18 mouse cellular contexts compared by ENCODE assay signal in the genomic region with DNA sequence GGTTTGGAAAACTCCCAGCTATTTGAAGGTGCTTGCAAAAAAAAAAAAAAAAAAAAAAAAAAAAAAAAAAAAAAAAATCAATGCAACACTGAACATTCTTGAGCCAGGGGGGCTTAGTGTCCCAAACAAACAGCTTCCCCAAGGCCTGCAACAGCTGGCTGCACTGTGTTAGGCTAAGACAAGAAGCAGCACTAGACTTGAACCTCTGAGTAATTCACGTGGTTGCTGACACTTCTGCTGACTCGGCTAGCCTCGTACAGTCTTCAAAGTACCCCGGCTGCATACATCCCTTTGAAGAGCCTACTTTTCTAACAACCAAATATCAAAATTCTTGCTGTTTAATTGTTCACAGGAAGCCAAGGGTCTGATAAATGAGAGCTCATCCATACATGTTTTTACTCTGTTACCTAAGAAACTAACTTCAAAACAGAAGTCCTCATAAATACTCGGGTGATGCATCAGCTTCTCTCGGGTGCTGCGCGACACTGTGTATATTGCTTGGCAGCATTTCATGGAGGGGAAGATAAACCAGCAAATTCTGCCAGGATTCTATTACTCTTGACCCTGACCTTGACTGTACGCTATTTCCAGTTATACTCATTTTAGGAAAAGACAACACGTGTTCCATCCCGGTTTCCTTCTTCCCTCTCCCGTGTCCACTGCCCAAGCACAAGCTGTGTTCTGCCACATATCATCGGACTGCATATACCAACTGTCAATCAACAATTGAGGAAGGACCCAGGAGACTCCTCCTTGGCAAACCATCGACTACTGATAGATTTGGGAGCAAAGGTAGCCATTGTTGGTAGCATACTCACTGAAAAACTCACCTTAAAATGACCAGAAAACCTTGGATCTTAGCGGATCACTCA.
DNase-seq lines count a peak whose midpoint lies in the region; ATAC-seq and TF ChIP-seq lines count a peak whose summit lies in the region.
"Had no signal": no experiment of that assay in that cellular context is flagged by ENCODE, and none has a peak within 500 bp of the region (broad histone marks: within the 10 kb centered on the region; RNA-seq: fewer than 3 reads in every experiment).

No protein-coding gene starts in this region.

- 51% methylated on average over 15 of the region's 15 CpGs for WGBS in kidney, embryonic 16.5 days
- WGBS in kidney, adult 2 months, result 39% methylated on average over 15 of the region's 15 CpGs
- whole genome bisulfite sequencing in stomach, embryonic 16.5 days, result 40% methylated on average over 15 of the region's 15 CpGs

- H3K36me3 ChIP-seq in kidney, embryonic 16.5 days (ENCODE audit: insufficient read depth, low read length), result no peaks in the 10 kb centered on the region
- no peaks in the 10 kb centered on the region for H3K36me3 ChIP-seq in kidney, adult 2 months (ENCODE audit: control insufficient read depth, insufficient read depth, low read length)
- H3K36me3 ChIP-seq in stomach, embryonic 16.5 days (ENCODE audit: control insufficient read depth, insufficient read depth, low read length), result no peaks in the 10 kb centered on the region
- H3K36me3 ChIP-seq: embryonic facial prominence, embryonic 12.5 days; heart, embryonic 12.5 days; liver, embryonic 12.5 days had no signal

- no peak for TF ChIP-seq POLR2A in kidney, adult 2 months (IDR thresholded peaks at IDR 0.05; ENCODE audit: low read depth, low read length)

- ATAC-seq in kidney, embryonic 16.5 days (ENCODE audit: low FRiP score, low TSS enrichment), result 0 out of 2 replicates have a peak, but pooled peaks have one; percentile 46
- peak; percentile 86; the same call in 1 of the 2 replicates for ATAC-seq in stomach, embryonic 16.5 days (ENCODE audit: insufficient read depth, low FRiP score)
- ATAC-seq: hindbrain, postnatal 0 days; liver, embryonic 12.5 days had no signal

- no peak overlapping the region for H3K9ac ChIP-seq in kidney, embryonic 16.5 days (replicated peaks; ENCODE audit: low read length)
- H3K9ac ChIP-seq in stomach, embryonic 16.5 days (ENCODE audit: low read length), result no peak overlapping the region
- H3K9ac ChIP-seq: embryonic facial prominence, embryonic 12.5 days; heart, embryonic 12.5 days; liver, embryonic 12.5 days had no signal

- no peaks in the 10 kb centered on the region for H3K4me1 ChIP-seq in kidney, embryonic 16.5 days (ENCODE audit: insufficient read depth, low read length)
- no peaks in the 10 kb centered on the region for H3K4me1 ChIP-seq in kidney, adult 2 months (ENCODE audit: control insufficient read depth, insufficient read depth, low read length)
- H3K4me1 ChIP-seq in stomach, embryonic 16.5 days (ENCODE audit: control insufficient read depth, insufficient read depth, low read length), result no peaks in the 10 kb centered on the region
- H3K4me1 ChIP-seq: heart, embryonic 12.5 days; liver, embryonic 12.5 days had no signal

- H3K27ac ChIP-seq in kidney, embryonic 16.5 days (ENCODE audit: low read length), result no peak overlapping the region
- H3K27ac ChIP-seq in kidney, adult 2 months (ENCODE audit: insufficient read depth, low read depth, low read length), result no peak overlapping the region
- H3K27ac ChIP-seq in stomach, embryonic 16.5 days (ENCODE audit: low read length), result peak overlapping the region; percentile 64
- H3K27ac ChIP-seq: embryonic facial prominence, embryonic 12.5 days; hindbrain, postnatal 0 days; liver, embryonic 12.5 days had no signal

- H3K4me2 ChIP-seq in kidney, embryonic 16.5 days (replicated peaks; ENCODE audit: low read depth, low read length), result no peak overlapping the region
- no peak overlapping the region for H3K4me2 ChIP-seq in stomach, embryonic 16.5 days (ENCODE audit: low read depth, low read length)
- H3K4me2 ChIP-seq: embryonic facial prominence, embryonic 12.5 days; heart, embryonic 12.5 days; liver, embryonic 12.5 days had no signal

- H3K27me3 ChIP-seq in kidney, embryonic 16.5 days (ENCODE audit: insufficient read depth, low read length), result no peaks in the 10 kb centered on the region
- H3K27me3 ChIP-seq in kidney, adult 2 months (replicated peaks; ENCODE audit: control insufficient read depth, insufficient read depth, low read length), result no peaks in the 10 kb centered on the region
- no peaks in the 10 kb centered on the region for H3K27me3 ChIP-seq in stomach, embryonic 16.5 days (ENCODE audit: control insufficient read depth, insufficient read depth, low read length)
- H3K27me3 ChIP-seq: embryonic facial prominence, embryonic 12.5 days; heart, embryonic 12.5 days; liver, embryonic 12.5 days had no signal

- no peaks in the 10 kb centered on the region for H3K9me3 ChIP-seq in kidney, embryonic 16.5 days (ENCODE audit: low read length)
- H3K9me3 ChIP-seq in stomach, embryonic 16.5 days (replicated peaks; ENCODE audit: control insufficient read depth, low read length), result no peaks in the 10 kb centered on the region
- H3K9me3 ChIP-seq: embryonic facial prominence, embryonic 12.5 days; heart, embryonic 12.5 days; liver, embryonic 12.5 days had no signal

- no peak for DNase-seq in kidney, adult 2 months
- DNase-seq in ovary, postnatal 36 days (ENCODE audit: low spot score), result peak; percentile 5
- no peak for DNase-seq in ovary, postnatal 10 days (ENCODE audit: low spot score)
- DNase-seq in fibroblast of lung, adult 2 months (ENCODE audit: low read depth), result peak; percentile 16
- DNase-seq in thymus, postnatal 25 days, result no peak
- no peak for DNase-seq in right cerebral cortex, adult 2 months (ENCODE audit: low spot score in 2 of 2)
- DNase-seq: adrenal gland, adult 8-10 months; cerebellum, adult 11-12 months; cerebellum, postnatal 25 days; kidney, postnatal 14 days; midbrain, embryonic 14.5 days; spleen, adult 18-20 months had no signal

- no peak for TF ChIP-seq CTCF in kidney, adult 2 months (conservative IDR thresholded peaks at IDR 0.05; ENCODE audit: insufficient read depth, insufficient read length, low read depth, low read length)

- H3K4me3 ChIP-seq in kidney, embryonic 16.5 days (ENCODE audit: low read length), result no peak overlapping the region
- H3K4me3 ChIP-seq in kidney, adult 2 months (ENCODE audit: insufficient read depth, low read depth, low read length), result no peak overlapping the region
- no peak overlapping the region for H3K4me3 ChIP-seq in stomach, embryonic 16.5 days (replicated peaks; ENCODE audit: low read length)
- H3K4me3 ChIP-seq: embryonic facial prominence, embryonic 12.5 days; heart, embryonic 12.5 days; liver, embryonic 12.5 days had no signal

Comparison
In these comparisons a context has a peak if more than half of its experiments do, and no peak if none do; other contexts are left out.
1. DNase-seq: peak in ovary, postnatal 36 days (single experiment) and fibroblast of lung, adult 2 months (single experiment); none in kidney, adult 2 months (single experiment), ovary, postnatal 10 days (single experiment), thymus, postnatal 25 days (single experiment) and right cerebral cortex, adult 2 months (0 of 2).